Mouse (Mus musculus) lung, postnatal 0 days (tissue): Measurements from ENCODE around the gene Ccdc124. TPM values are rescaled to one million over a fixed set of nuclear protein-coding genes. Genes with fewer than 3 reads are reported as not detected.

ENCODE experiments used
- ATAC-seq: fragments of 200-750 bp; cut with Nextera tagmentation; 2 replicates; pipeline ENCODE4 v1.8.0; 2017; ENCODE audit warnings: moderate library complexity
- DNase-seq: peaks from one replicate; pipeline ENCODE4 v3.0.0-alpha.2; 2016; ENCODE audit warnings: low spot score
- H3K27ac ChIP-seq: fragments of 300-500 bp; sonication (generic); 2 replicates; pipeline ENCODE4 v1.5.1; 2014; ENCODE audit warnings: antibody characterized with exemption, mild to moderate bottlenecking, low read length, mixed read lengths
- H3K27me3 ChIP-seq: fragments of 300-500 bp; sonication (generic); replicated peaks from 2 replicates; pipeline ENCODE4 v1.6.1; 2014; ENCODE audit warnings: low read length, mixed read lengths; ENCODE audit not compliant: insufficient read depth
- H3K36me3 ChIP-seq: fragments of 300-500 bp; sonication (generic); 2 replicates; pipeline ENCODE4 v1.6.1; 2014; ENCODE audit warnings: low read length, mixed read lengths; ENCODE audit not compliant: insufficient read depth
- H3K4me1 ChIP-seq: fragments of 300-500 bp; sonication (generic); 2 replicates; pipeline ENCODE4 v1.6.1; 2014; ENCODE audit warnings: antibody characterized with exemption, low read depth, low read length, mixed read lengths; ENCODE audit not compliant: insufficient read depth
- H3K4me2 ChIP-seq: fragments of 300-500 bp; sonication (generic); replicated peaks from 2 replicates; pipeline ENCODE4 v1.6.1; 2014; ENCODE audit warnings: low read depth, mild to moderate bottlenecking, low read length, moderate library complexity, mixed read lengths
- H3K4me3 ChIP-seq: fragments of 300-500 bp; sonication (generic); 2 replicates; pipeline ENCODE4 v1.5.1; 2014; ENCODE audit warnings: low read depth, low read length
- H3K9ac ChIP-seq: fragments of 300-500 bp; sonication (generic); replicated peaks from 2 replicates; pipeline ENCODE4 v1.6.1; 2014; ENCODE audit warnings: low read depth, mild to moderate bottlenecking
- H3K9me3 ChIP-seq: fragments of 300-500 bp; sonication (generic); 2 replicates; pipeline ENCODE4 v1.6.1; 2016; ENCODE audit warnings: low read length, mixed read lengths
- CTCF ChIP-seq: IDR thresholded peaks from 2 replicates; pipeline ENCODE4 v1.5.1; 2016; ENCODE audit warnings: antibody characterized with exemption, mild to moderate bottlenecking
- EP300 ChIP-seq: IDR thresholded peaks from 2 replicates; pipeline ENCODE4 v1.6.1; 2016; ENCODE audit warnings: antibody characterized with exemption, mild to moderate bottlenecking, control low read depth
- WGBS: fragments of 180-500 bp; shearing (Covaris S2); extraction: QIAGEN DNeasy Blood & Tissue Kit; methylation state at CpG from one replicate; pipeline ENCODE4 v1.1.7; 2014; 5-methylcytosine and 5-hydroxymethylcytosine counted together
- polyA plus RNA-seq: library from polyadenylated mRNA; unstranded; fragments of >200 nt; fragmentation: Nextera tagmentation; extraction: Ambion mirVana; gene quantifications from 2 replicates; pipeline ENCODE4 v1.2.1, GENCODE M21; 2015

Gene Ccdc124
- polyA plus RNA-seq, 1 experiment from 2014 or later, result 68.5 TPM

- peak; percentile 100 for DNase-seq
Observed at GRCm38 (mm10) chr8:70839408-70840351, 34.1 kb downstream of the Ccdc124 start, which contains the start of gene Arrdc2. Gene Arrdc2 (minus strand): TSS chr8:70839720.

GRCm38 (mm10) chr8:70838654-70839407, 34.9 kb downstream of the Ccdc124 start:
- H3K27me3 ChIP-seq, result no peaks in the 10 kb centered on the region
- H3K9ac ChIP-seq, result peak overlapping the region; percentile 81
- peaks cover 19% of the 10 kb centered on the region for H3K36me3 ChIP-seq
- DNase-seq (peak; percentile 72), ATAC-seq (peak; percentile 45)
- peak overlapping the region; percentile 68 for H3K4me3 ChIP-seq
- H3K4me2 ChIP-seq, result peak overlapping the region; percentile 86
- peak overlapping the region; percentile 96 for H3K27ac ChIP-seq
- TF ChIP-seq EP300 (no peak), CTCF (no peak)
- WGBS, result 2% methylated on average over 58 of the region's 66 CpGs
- H3K4me1 ChIP-seq, result peaks cover 2% of the 10 kb centered on the region
- no peaks in the 10 kb centered on the region for H3K9me3 ChIP-seq

More at GRCm38 (mm10) chr8:70839408-70840351, 34.1 kb downstream of the Ccdc124 start, which contains the start of gene Arrdc2:
- H3K27ac ChIP-seq, result peak within 1 kb of the TSS; percentile 96
- no peak for TF ChIP-seq CTCF
- TF ChIP-seq EP300, result no peak; the same call in none of the 2 replicates
- H3K4me1 ChIP-seq, result peaks cover 2% of the 10 kb centered on the region
- H3K9ac ChIP-seq, result peak within 1 kb of the TSS; percentile 81
- H3K4me3 ChIP-seq, result peak within 1 kb of the TSS; percentile 68
- peak within 1 kb of the TSS; percentile 86 for H3K4me2 ChIP-seq
- no peaks in the 10 kb centered on the region for H3K27me3 ChIP-seq
- 2% methylated on average over 55 of the region's 55 CpGs for whole genome bisulfite sequencing
- no peaks in the 10 kb centered on the region for H3K9me3 ChIP-seq
- peak; percentile 97 for ATAC-seq
- H3K36me3 ChIP-seq, result peaks cover 19% of the 10 kb centered on the region

GRCm38 (mm10) chr8:70836666-70837065, 37.1 kb downstream of the Ccdc124 start:
- Histone ChIP-seq H3K4me1 (peaks cover 2% of the 10 kb centered on the region), H3K9me3 (no peaks in the 10 kb centered on the region), H3K27ac (no peak overlapping the region), H3K27me3 (no peaks in the 10 kb centered on the region), H3K4me2 (no peak overlapping the region), H3K9ac (no peak overlapping the region), H3K4me3 (no peak overlapping the region), H3K36me3 (peaks cover 19% of the 10 kb centered on the region)
- 92% methylated on average over 12 of the region's 12 CpGs for WGBS
- no peak for DNase-seq
- TF ChIP-seq EP300, result no peak
- TF ChIP-seq CTCF, result no peak
- no peak for ATAC-seq

- Histone ChIP-seq H3K4me2 (no peak overlapping the region), H3K4me3 (no peak overlapping the region), H3K27me3 (no peaks in the 10 kb centered on the region), H3K9ac (no peak overlapping the region), H3K27ac (peak overlapping the region; percentile 1; the same call in 1 of the 2 replicates), H3K36me3 (peaks cover 19% of the 10 kb centered on the region), H3K9me3 (no peaks in the 10 kb centered on the region), H3K4me1 (no peaks in the 10 kb centered on the region; the same call in 1 of the 2 replicates)
- no peak for DNase-seq
- ATAC-seq, result no peak
- TF ChIP-seq EP300, result no peak
- TF ChIP-seq CTCF, result no peak
- WGBS, result 93% methylated on average over 3 of the region's 3 CpGs
Observed at GRCm38 (mm10) chr8:70834071-70834470, 39.7 kb downstream of the Ccdc124 start.

GRCm38 (mm10) chr8:70833520-70833919, 40.2 kb downstream of the Ccdc124 start:
- no peaks in the 10 kb centered on the region for H3K27me3 ChIP-seq
- TF ChIP-seq EP300, result peak; percentile 79
- TF ChIP-seq CTCF, result no peak
- ATAC-seq (peak; percentile 72), DNase-seq (peak; percentile 22)
- no peaks in the 10 kb centered on the region for H3K9me3 ChIP-seq
- 31% methylated on average over 15 of the region's 15 CpGs for WGBS
- no peak overlapping the region for H3K4me3 ChIP-seq
- H3K9ac ChIP-seq, result no peak overlapping the region
- H3K27ac ChIP-seq, result peak overlapping the region; percentile 1
- no peak overlapping the region for H3K4me2 ChIP-seq
- H3K36me3 ChIP-seq, result peaks cover 19% of the 10 kb centered on the region
- no peaks in the 10 kb centered on the region; the same call in 1 of the 2 replicates for H3K4me1 ChIP-seq

GRCm38 (mm10) chr8:70833018-70833482, 40.7 kb downstream of the Ccdc124 start:
- 34% methylated on average over 9 of the region's 9 CpGs for WGBS
- peak overlapping the region; percentile 1; the same call in 1 of the 2 replicates for H3K27ac ChIP-seq
- TF ChIP-seq EP300 (no peak), CTCF (no peak)
- no peaks in the 10 kb centered on the region for H3K27me3 ChIP-seq
- no peaks in the 10 kb centered on the region for H3K9me3 ChIP-seq
- H3K4me3 ChIP-seq, result no peak overlapping the region
- no peak overlapping the region for H3K9ac ChIP-seq
- peaks cover 19% of the 10 kb centered on the region for H3K36me3 ChIP-seq
- no peak overlapping the region for H3K4me2 ChIP-seq
- DNase-seq (no peak), ATAC-seq (peak; percentile 59)
- H3K4me1 ChIP-seq, result no peaks in the 10 kb centered on the region
